Mouse (Mus musculus) limb, embryonic 14.5 days (tissue): ENCODE results near the gene Ggt7. TPM values are rescaled to one million over a fixed set of nuclear protein-coding genes. Genes with fewer than 3 reads are reported as not detected.
"Not testable (repeated sequence)": the region's sequence is repeated elsewhere in the genome, so short reads cannot be mapped to it uniquely, and the experiment has no call there.

Experiments used
- ATAC-seq: fragments of 200-750 bp; cut with Nextera tagmentation; 2 replicates; pipeline ENCODE4 v1.8.0; 2017; ENCODE audit warnings: low read depth, moderate number of reproducible peaks, moderate TSS enrichment; ENCODE audit not compliant: low FRiP score
- DNase-seq: peaks from one replicate; pipeline ENCODE4 v3.0.0-alpha.2; 2015; ENCODE audit warnings: low spot score
- H3K27ac ChIP-seq: fragments of 300-500 bp; sonication (generic); replicated peaks from 2 replicates; pipeline ENCODE4 v1.5.1; 2014; ENCODE audit warnings: low read depth, mild to moderate bottlenecking, low read length, moderate library complexity, mixed read lengths
- H3K27me3 ChIP-seq: fragments of 300-500 bp; sonication (generic); 2 replicates; pipeline ENCODE4 v1.6.1; 2014; ENCODE audit warnings: low read length, mixed read lengths; ENCODE audit not compliant: control insufficient read depth, insufficient read depth
- H3K36me3 ChIP-seq: fragments of 300-500 bp; sonication (generic); 2 replicates; pipeline ENCODE4 v1.6.1; 2014; ENCODE audit warnings: mild to moderate bottlenecking, low read length, moderate library complexity, mixed read lengths; ENCODE audit not compliant: control insufficient read depth, insufficient read depth
- H3K4me1 ChIP-seq: fragments of 300-500 bp; sonication (generic); 2 replicates; pipeline ENCODE4 v1.6.1; 2014; ENCODE audit warnings: antibody characterized with exemption, low read length, mixed read lengths; ENCODE audit not compliant: control insufficient read depth, insufficient read depth
- H3K4me2 ChIP-seq: fragments of 300-500 bp; sonication (generic); replicated peaks from 2 replicates; pipeline ENCODE4 v1.6.1; 2014; ENCODE audit warnings: low read depth, mild to moderate bottlenecking, low read length, moderate library complexity; ENCODE audit not compliant: severe bottlenecking
- H3K4me3 ChIP-seq: fragments of 300-500 bp; sonication (generic); replicated peaks from 2 replicates; pipeline ENCODE4 v1.5.1; 2014; ENCODE audit warnings: low read length
- H3K9ac ChIP-seq: fragments of 300-500 bp; sonication (generic); 2 replicates; pipeline ENCODE4 v1.6.1; 2014; ENCODE audit warnings: mild to moderate bottlenecking, low read depth, low read length, moderate library complexity; ENCODE audit not compliant: severe bottlenecking
- H3K9me3 ChIP-seq: fragments of 300-500 bp; sonication (generic); 2 replicates; pipeline ENCODE4 v1.6.1; 2016; ENCODE audit warnings: low read length; ENCODE audit not compliant: control insufficient read depth
- POLR2A ChIP-seq: fragments of 200-500 bp; IDR thresholded peaks from 2 replicates; pipeline ENCODE4 v1.8.0; 2012; ENCODE audit warnings: inconsistent platforms, mild to moderate bottlenecking, moderate library complexity, borderline replicate concordance; ENCODE audit not compliant: insufficient read depth, insufficient read length; ENCODE audit errors: extremely low read depth
- WGBS: fragments of 180-500 bp; shearing (Covaris S2); extraction: QIAGEN DNeasy Blood & Tissue Kit; methylation state at CpG from one replicate; pipeline ENCODE4 v1.1.7; 2014; 5-methylcytosine and 5-hydroxymethylcytosine counted together
- polyA plus RNA-seq, 2 experiments: library from polyadenylated mRNA; depleted of rRNA in 1 of 2; stranded (reverse) in 1 of 2; unstranded in 1 of 2; fragments of >200 nt; fragmentation: Nextera tagmentation in 1 of 2; extraction: Ambion mirVana in 1 of 2; gene quantifications; 2 replicates each; pipeline versions ENCODE4 v1.2.1 to v1.2.3; 2012 to 2014

The Ggt7 gene
- polyA plus RNA-seq, 2 experiments, result 3.7 to 18.0 TPM

- H3K27ac ChIP-seq, result no peak overlapping the region
- WGBS, result 86% methylated on average over 5 of the region's 5 CpGs
- no peak for ATAC-seq
- DNase-seq, result no peak
- no peak overlapping the region for H3K4me3 ChIP-seq
- TF ChIP-seq POLR2A, result no peak
- H3K27me3 ChIP-seq, result no peaks in the 10 kb centered on the region
- H3K36me3 ChIP-seq, result peaks cover 5% of the 10 kb centered on the region; the same call in 1 of the 2 replicates
- no peak overlapping the region for H3K9ac ChIP-seq
- H3K4me2 ChIP-seq, result no peak overlapping the region
- H3K4me1 ChIP-seq, result peaks cover 3% of the 10 kb centered on the region
- H3K9me3 ChIP-seq, result no peaks in the 10 kb centered on the region
Observed at GRCm38 (mm10) chr2:155451256-155451655, 66.8 kb downstream of the Ggt7 start.

- not testable (repeated sequence) for H3K9me3 ChIP-seq, H3K36me3 ChIP-seq, DNase-seq, H3K27ac ChIP-seq, H3K4me1 ChIP-seq, ATAC-seq, H3K9ac ChIP-seq, H3K27me3 ChIP-seq, H3K4me3 ChIP-seq, H3K4me2 ChIP-seq
- 98% methylated on average over 1 of the region's 1 CpGs for WGBS
Observed at GRCm38 (mm10) chr2:155447906-155448305, 70.1 kb downstream of the Ggt7 start.

- no peaks in the 10 kb centered on the region for H3K9me3 ChIP-seq
- H3K27ac ChIP-seq, result 0 out of 2 replicates have a peak overlapping the region, but pooled peaks have one; percentile 3
- H3K4me2 ChIP-seq, result no peak overlapping the region
- no peak for TF ChIP-seq POLR2A
- no peak for DNase-seq
- no peaks in the 10 kb centered on the region for H3K36me3 ChIP-seq
- H3K9ac ChIP-seq, result no peak overlapping the region
- no peak overlapping the region for H3K4me3 ChIP-seq
- 68% methylated on average over 2 of the region's 2 CpGs for WGBS
- no peak for ATAC-seq
- no peaks in the 10 kb centered on the region for H3K4me1 ChIP-seq
- H3K27me3 ChIP-seq, result no peaks in the 10 kb centered on the region
Observed at GRCm38 (mm10) chr2:155443446-155443845, 74.6 kb downstream of the Ggt7 start.

GRCm38 (mm10) chr2:155442916-155443315, 75.1 kb downstream of the Ggt7 start:
- Histone ChIP-seq H3K9ac (no peak overlapping the region), H3K4me3 (no peak overlapping the region), H3K36me3 (no peaks in the 10 kb centered on the region), H3K9me3 (no peaks in the 10 kb centered on the region), H3K4me2 (no peak overlapping the region), H3K4me1 (no peaks in the 10 kb centered on the region), H3K27me3 (no peaks in the 10 kb centered on the region), H3K27ac (no peak overlapping the region)
- no peak for ATAC-seq
- 62% methylated on average over 4 of the region's 4 CpGs for WGBS
- DNase-seq, result no peak
- no peak for TF ChIP-seq POLR2A

Other genes with a start within 250 kb of the Ggt7 start
- 129 and 134 TPM in 2 replicates for gene Map1lc3a, start 241.9 kb downstream of the Ggt7 start, polyA plus RNA-seq (2012; rRNA removed)
- 233 TPM in 2 replicates for gene Map1lc3a, start 241.9 kb downstream of the Ggt7 start, polyA plus RNA-seq (2014; fragmentation: Nextera tagmentation; extraction: Ambion mirVana)
- 50.7 and 66.4 TPM in 2 replicates for gene Pigu, start 160.8 kb downstream of the Ggt7 start, polyA plus RNA-seq (2012; rRNA removed)
- 43.8 and 49.4 TPM in 2 replicates for gene Pigu, start 160.8 kb downstream of the Ggt7 start, polyA plus RNA-seq (2014; fragmentation: Nextera tagmentation; extraction: Ambion mirVana)
- gene Trp53inp2, start 137.2 kb downstream of the Ggt7 start, polyA plus RNA-seq (2012; rRNA removed), result 26.8 and 35.7 TPM in 2 replicates
- gene Trp53inp2, start 137.2 kb downstream of the Ggt7 start, polyA plus RNA-seq (2014; fragmentation: Nextera tagmentation; extraction: Ambion mirVana), result 15.5 and 17.6 TPM in 2 replicates
- gene Ncoa6, start 44.3 kb downstream of the Ggt7 start, polyA plus RNA-seq (2012; rRNA removed), result 45.4 and 54.2 TPM in 2 replicates
- 26.9 and 31.1 TPM in 2 replicates for gene Ncoa6, start 44.3 kb downstream of the Ggt7 start, polyA plus RNA-seq (2014; fragmentation: Nextera tagmentation; extraction: Ambion mirVana)
- 13.3 and 14.8 TPM in 2 replicates for gene Acss2, start 289 bp downstream of the Ggt7 start, polyA plus RNA-seq (2012; rRNA removed)
- 15.0 and 15.8 TPM in 2 replicates for gene Acss2, start 289 bp downstream of the Ggt7 start, polyA plus RNA-seq (2014; fragmentation: Nextera tagmentation; extraction: Ambion mirVana)
- gene Gss, start 74.6 kb upstream of the Ggt7 start, polyA plus RNA-seq (2012; rRNA removed), result 16.3 and 21.3 TPM in 2 replicates
- gene Gss, start 74.6 kb upstream of the Ggt7 start, polyA plus RNA-seq (2014; fragmentation: Nextera tagmentation; extraction: Ambion mirVana), result 24.9 and 28.7 TPM in 2 replicates
- gene Myh7b, start 93.0 kb upstream of the Ggt7 start, polyA plus RNA-seq (2012; rRNA removed), result 21.9 and 27.0 TPM in 2 replicates
- 3.6 and 5.0 TPM in 2 replicates for gene Myh7b, start 93.0 kb upstream of the Ggt7 start, polyA plus RNA-seq (2014; fragmentation: Nextera tagmentation; extraction: Ambion mirVana)
- gene Trpc4ap, start 174.1 kb upstream of the Ggt7 start, polyA plus RNA-seq (2012; rRNA removed), result 166 and 196 TPM in 2 replicates
- gene Trpc4ap, start 174.1 kb upstream of the Ggt7 start, polyA plus RNA-seq (2014; fragmentation: Nextera tagmentation; extraction: Ambion mirVana), result 140 and 153 TPM in 2 replicates
- 36.1 and 38.5 TPM in 2 replicates for gene Edem2, start 211.2 kb upstream of the Ggt7 start, polyA plus RNA-seq (2012; rRNA removed)
- 31.3 and 35.0 TPM in 2 replicates for gene Edem2, start 211.2 kb upstream of the Ggt7 start, polyA plus RNA-seq (2014; fragmentation: Nextera tagmentation; extraction: Ambion mirVana)
- gene Gm17581, start 217.6 kb upstream of the Ggt7 start, polyA plus RNA-seq (2012; rRNA removed), result not detected in 2 replicates
- gene Gm17581, start 217.6 kb upstream of the Ggt7 start, polyA plus RNA-seq (2014; fragmentation: Nextera tagmentation; extraction: Ambion mirVana), result not detected in 2 replicates
- gene Procr, start 232.9 kb upstream of the Ggt7 start, polyA plus RNA-seq (2012; rRNA removed), result 6.2 and 8.2 TPM in 2 replicates
- 4.3 and 5.2 TPM in 2 replicates for gene Procr, start 232.9 kb upstream of the Ggt7 start, polyA plus RNA-seq (2014; fragmentation: Nextera tagmentation; extraction: Ambion mirVana)